Mouse (Mus musculus) frontal cortex, adult (tissue): ENCODE measurements at regions not wholly inside any gene's neighbourhood (a gene's known extent, or its start where the extent isn't known, plus 50 kb on each side); places are given as distances from the start of the nearest gene placed in this dataset.

Experiments
- ATAC-seq: cut with Nextera tagmentation; 2 replicates; pipeline ENCODE4 v1.9.2; 2017; ENCODE audit warnings: mild to moderate bottlenecking, moderate library complexity, mixed read lengths; ENCODE audit not compliant: low TSS enrichment

DNA sequence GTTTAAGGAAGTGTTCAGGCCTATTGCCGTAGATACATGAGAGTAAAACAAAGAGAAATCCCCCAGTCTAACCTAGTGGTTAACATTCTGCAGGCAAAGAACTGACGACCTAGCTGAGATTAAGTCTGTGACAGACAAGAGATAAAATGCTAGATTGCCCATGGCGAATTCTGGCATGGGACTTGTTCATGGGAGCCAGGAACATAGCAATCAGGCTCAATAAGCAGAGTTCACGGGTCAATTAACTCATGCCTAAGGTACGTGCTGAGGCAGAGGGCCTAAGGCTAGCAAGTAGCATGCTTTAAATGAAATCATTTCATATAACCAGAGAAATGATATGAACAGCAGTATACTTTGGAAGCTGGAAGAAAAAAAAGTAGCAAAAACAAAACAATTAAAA lies 1119.2 kb upstream of the Adgrl2 start:
- ATAC-seq: no peak

- no peak for ATAC-seq
Measured at GRCm38 (mm10) chr3:150112231-150112630, 1121.9 kb upstream of the Adgrl2 start.

DNA sequence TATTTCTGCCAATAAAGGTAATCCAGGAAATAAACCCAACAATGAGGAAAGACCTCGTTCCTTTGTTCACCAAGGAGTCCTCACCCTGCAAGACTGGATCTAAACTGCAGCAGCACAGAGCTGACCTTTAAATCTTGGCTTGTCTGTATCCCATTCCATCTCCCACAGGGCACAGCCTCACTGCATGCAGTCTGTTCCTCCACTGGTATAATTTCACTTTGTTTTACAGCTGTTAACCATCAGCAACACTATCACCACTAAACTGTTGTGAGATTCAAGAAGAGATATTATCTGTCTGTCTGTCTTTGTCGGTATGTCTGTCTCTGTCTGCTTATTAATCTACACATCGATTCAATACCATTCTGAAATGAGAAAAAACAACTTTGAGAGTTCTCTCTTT lies 1129.5 kb upstream of the Adgrl2 start:
- no peak for ATAC-seq

DNA sequence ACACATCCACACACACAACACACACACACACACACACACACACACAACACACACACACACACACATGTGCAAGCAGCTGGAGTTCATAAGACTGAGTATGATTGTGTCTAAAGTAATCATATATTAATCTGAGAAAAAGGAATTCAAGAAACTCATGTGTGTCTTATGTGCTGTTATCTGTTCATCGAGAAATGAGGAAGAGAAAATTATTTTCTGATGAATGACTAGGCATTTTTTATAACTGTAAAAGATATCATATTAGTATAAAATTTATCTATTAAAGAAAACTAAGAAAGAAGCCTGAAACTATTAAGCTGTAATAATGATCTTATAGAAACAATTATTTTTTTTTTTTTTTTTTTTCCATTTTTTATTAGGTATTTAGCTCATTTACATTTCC lies 1156.3 kb upstream of the Adgrl2 start:
- no peak for ATAC-seq

DNA sequence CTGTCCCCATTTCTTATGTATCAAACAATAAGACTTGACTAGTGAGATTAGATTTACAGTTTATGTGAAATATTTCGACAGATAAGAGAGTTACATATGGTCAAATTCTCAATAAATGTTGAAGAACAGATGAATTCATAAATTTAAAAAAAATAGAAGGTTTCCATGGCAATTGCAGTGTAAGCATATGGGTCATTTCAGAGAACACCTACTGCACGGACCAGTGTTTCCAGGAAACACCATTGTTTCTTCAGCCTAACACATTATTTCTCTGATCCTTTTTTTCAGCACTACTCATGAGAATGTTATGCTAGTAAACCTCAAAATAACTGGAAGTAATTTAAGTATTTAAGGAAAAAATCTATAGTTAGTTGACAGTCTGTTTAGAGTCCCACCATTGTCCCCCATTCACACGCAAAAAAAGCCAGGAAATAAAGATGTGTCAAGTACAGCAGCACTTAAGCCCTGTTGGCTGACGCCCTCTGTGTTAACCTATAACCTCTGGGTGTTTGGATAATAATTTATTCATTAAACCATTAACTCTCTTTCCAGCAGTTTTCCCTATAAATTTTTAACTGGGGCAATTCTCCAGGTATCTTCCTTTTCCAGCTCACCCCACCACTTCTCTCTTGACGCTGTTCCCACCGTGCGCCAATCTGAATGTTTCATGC lies 1160.9 kb upstream of the Adgrl2 start:
- no peak for ATAC-seq

- no peak for ATAC-seq
Measured at GRCm38 (mm10) chr3:150151823-150152158, 1161.4 kb upstream of the Adgrl2 start.

GRCm38 (mm10) chr3:150152893-150153292 lies 1162.5 kb upstream of the Adgrl2 start:
- no peak for ATAC-seq

DNA sequence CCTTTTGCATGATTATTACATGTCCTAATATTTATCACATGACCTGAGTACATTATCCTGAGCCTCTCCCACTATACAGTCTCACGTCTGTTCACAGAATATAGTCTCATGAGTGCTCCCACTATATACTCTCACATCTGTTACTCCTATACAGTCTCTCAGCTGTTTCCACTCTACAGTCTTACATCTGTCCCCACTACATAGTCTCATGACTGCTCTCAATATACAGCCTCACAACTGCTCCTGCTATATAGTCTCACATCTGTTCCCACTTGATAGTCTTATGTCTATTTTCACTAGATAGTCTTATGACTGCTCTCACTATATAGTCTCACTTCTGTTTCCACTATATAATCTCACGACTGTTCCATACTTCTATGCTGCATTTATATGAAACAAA lies 1195.5 kb upstream of the Adgrl2 start:
- no peak for ATAC-seq

DNA sequence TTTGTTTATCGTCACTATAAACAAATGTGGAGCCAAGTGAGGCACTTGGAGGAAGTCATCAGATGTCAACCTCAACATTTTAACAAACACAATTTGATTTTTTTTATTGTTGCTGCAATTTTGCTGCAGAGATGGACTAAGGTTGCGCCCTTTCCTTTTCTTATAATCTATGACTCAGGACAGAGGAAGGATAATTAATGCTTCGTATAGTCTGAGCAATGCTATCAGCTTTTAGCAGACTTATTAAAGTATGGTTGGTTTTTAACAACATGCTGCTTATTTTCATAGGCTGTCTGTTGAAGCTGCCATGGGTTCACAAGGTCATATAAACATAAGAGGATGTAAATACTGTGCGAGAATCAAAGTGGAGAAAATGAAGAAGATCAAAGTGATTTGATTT lies 1202.8 kb upstream of the Adgrl2 start:
- ATAC-seq: no peak

GRCm38 (mm10) chr3:150198492-150198891 lies 1208.1 kb upstream of the Adgrl2 start:
- no peak for ATAC-seq

GRCm38 (mm10) chr3:150205902-150206301 lies 1215.5 kb upstream of the Adgrl2 start:
- ATAC-seq: no peak

DNA sequence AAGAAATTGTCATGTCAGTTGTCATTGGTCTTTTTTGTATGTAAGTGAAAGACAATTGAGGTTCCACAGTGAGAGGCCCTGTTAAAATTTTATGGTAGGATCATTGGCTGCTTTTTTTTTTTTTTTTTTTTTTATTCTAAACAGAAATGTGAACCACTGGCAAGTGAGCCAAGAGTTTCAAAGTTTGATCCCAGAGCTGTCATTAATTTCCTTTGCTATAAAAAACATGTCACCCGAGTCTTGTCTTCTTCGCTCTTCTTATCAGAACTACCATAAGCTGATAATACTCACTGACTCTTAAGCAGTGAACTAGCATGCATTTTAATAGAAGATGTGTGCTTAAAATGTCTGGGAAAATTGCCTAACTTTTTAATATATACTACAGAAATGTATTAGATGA lies 1204.4 kb upstream of the Adgrl4 start:
- no peak for ATAC-seq

DNA sequence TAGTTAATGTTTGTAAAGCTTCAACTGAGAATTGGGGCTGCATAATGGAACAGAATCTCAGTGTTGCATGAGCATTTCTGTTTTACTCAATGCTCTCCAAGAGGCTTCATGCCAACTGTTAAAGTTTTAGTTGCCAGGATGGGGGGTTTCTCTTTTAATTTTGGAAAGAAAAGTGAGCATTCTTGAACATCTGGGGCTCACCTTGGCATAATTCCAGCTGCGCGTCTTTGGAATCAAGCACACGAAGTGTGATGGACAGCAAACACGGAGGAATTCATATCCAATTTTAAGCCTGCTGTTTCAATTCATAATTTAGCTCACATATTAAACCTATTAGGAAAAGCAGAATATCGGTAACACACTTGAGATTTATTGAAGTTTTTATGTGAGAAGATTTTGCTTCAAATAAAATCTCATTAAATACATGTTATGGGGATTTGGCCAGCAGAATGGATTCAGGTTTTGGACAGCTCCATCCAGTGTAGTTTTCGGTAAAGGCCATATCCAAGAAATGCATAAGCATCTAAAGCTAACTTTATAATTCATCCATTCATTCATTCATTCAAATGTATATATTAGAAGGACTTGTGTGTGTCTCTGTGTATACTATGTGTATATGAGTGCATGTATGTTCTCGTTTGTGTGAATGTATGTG lies 1200.6 kb upstream of the Adgrl4 start:
- ATAC-seq: no peak

GRCm38 (mm10) chr3:150275038-150275437 lies 1162.6 kb upstream of the Adgrl4 start:
- no peak for ATAC-seq

- no peak for ATAC-seq
Measured at GRCm38 (mm10) chr3:150296057-150296710, 1141.5 kb upstream of the Adgrl4 start.

- ATAC-seq: no peak
Measured at GRCm38 (mm10) chr3:150328811-150329210, 1108.9 kb upstream of the Adgrl4 start.

GRCm38 (mm10) chr3:150352139-150352725 lies 1085.5 kb upstream of the Adgrl4 start:
- no peak for ATAC-seq

- ATAC-seq: no peak
Measured at GRCm38 (mm10) chr3:150365766-150366165, 1071.9 kb upstream of the Adgrl4 start.

GRCm38 (mm10) chr3:150384996-150385627 lies 1052.6 kb upstream of the Adgrl4 start:
- ATAC-seq: peak; percentile 95

- 0 out of 2 replicates have a peak, but pooled peaks have one; percentile 41 for ATAC-seq
Measured at GRCm38 (mm10) chr3:150401694-150402301, 1035.9 kb upstream of the Adgrl4 start.

DNA sequence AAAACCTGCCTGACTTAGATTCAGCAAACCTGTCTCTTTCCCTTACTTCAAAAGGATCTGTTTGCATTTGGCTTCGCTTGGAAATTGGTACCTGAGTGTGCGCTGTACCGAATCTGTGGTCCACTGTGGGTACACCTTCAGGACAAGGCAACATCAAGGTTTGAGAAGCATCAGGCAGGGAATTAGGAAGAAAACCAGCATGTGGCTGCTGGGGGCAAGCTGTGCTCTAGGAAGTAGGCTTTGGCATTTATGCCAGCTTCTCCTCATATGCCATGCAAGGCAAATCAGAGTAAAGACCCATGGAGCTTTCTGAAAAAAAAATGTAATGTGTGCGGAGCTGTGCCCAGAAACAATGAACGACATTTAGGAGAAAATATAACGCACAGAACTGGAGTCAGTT lies 1031.6 kb upstream of the Adgrl4 start:
- no peak for ATAC-seq

DNA sequence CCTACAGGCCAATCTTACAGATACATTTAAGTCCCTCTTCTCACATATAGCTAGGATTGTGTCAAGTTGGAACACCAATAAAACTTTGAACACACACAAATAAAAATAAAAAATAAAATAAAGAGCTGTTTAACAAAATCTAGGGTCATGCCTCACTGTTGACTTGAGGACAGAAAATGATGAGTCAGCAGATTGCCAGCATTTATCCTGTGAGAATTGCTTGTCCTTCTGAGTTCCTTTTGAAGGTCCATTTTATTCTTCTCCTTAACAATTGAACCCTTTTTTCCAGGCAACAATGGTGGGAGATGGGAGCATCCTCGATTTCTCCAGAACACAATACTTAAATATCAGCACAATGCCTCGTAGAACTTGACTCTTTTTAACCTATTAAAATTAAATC lies 1022.4 kb upstream of the Adgrl4 start:
- no peak for ATAC-seq
